Mouse (Mus musculus): ENCODE data around the gene Cwf19l1. TPM values are rescaled to one million over a fixed set of nuclear protein-coding genes. Genes with fewer than 3 reads are reported as not detected.

Gene Cwf19l1
- 9.3 and 11.8 TPM in 2 replicates for polyA plus RNA-seq (2012; rRNA removed)

DNA sequence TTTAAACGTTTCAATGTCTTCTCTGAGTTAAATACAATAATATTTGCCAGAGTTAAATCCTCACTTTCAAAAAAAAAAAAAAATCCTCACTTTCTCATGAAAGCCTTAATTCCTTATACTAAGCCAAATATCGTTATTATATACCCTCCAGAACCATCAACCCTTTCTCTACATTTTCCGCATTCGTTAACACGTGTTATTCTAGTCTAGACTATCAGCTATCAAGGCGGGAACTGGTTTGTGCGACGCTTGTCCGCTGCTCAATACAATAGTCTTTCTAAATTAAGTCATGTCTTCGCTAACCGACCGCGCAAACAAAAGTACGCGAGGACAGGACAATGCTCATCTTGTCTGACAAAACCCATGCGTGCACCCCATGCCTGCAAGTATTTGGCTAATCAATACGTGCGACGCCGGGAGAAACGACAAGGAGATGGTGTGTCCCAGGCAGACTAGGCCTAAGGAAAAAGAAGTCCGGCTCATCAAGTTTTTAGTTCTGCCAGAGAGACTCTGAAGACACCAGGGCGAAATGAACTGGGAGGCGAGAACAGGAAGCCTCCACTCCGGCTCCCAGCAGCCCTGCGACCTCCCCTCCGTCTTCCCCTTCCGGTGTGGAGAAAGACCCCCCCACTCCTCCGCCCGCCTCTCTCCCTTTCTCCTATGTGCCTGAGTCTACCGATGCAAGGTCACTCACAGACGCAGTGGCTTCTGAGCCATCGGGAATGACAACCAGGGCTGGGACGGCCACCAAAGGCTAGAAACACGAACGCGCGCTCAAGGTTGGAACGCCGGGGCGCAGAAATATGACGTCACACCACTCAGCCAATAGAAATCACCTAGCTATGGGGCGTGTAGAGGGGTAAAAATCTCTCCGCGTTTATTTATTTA, at the start of gene Cwf19l1:
TSS of gene Cwf19l1 (minus strand) at position 805 of the 888 bp plus-strand sequence.
- H3K27ac ChIP-seq (ENCODE audit: control insufficient read depth, insufficient read depth, low read length), result peak within 1 kb of the TSS; percentile 72
- under 1% methylated on average over 45 of the region's 45 CpGs for WGBS
- DNase-seq, result peak; percentile 76
- H3K27me3 ChIP-seq (ENCODE audit: control insufficient read depth, insufficient read depth, low read length), result no peaks in the 10 kb centered on the region
- H3K4me3 ChIP-seq (ENCODE audit: control insufficient read depth, insufficient read depth, low read length), result peak within 1 kb of the TSS; percentile 98
- TF ChIP-seq CTCF (IDR thresholded peaks at IDR 0.05; ENCODE audit: borderline replicate concordance, control insufficient read depth, extremely low read depth, insufficient read depth, low read length, poor library complexity) (no peak), POLR2A (IDR thresholded peaks at IDR 0.05; ENCODE audit: control insufficient read depth, extremely low read depth, insufficient read depth, low read length, poor library complexity) (0 out of 2 replicates have a peak, but pooled peaks have one; percentile 17)
- H3K36me3 ChIP-seq (ENCODE audit: control insufficient read depth, insufficient read depth, low read length), result peaks cover 21% of the 10 kb centered on the region
- H3K4me1 ChIP-seq (replicated peaks; ENCODE audit: control insufficient read depth, insufficient read depth, low read length), result no peaks in the 10 kb centered on the region

DNA sequence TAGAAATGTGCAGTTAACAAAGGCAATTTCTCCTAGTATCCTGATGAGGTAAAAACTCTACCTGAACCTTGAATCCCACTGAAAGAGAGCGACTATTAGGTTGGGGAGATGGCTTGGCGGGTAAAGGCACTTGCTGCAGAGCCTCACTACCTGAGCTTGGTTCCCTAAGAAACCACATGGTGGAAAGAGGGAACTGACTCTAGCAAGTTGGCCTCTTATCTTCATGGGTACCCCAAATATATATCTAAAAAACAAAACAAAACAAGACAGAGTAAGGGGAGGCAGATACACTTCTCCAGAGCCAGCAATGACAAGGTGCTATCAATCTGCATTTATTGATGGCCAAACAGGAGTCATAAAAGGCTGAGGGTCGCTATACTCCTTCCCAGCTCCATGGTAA, 48.3 kb upstream of the Cwf19l1 start:
- TF ChIP-seq POLR2A (IDR thresholded peaks at IDR 0.05; ENCODE audit: control insufficient read depth, extremely low read depth, insufficient read depth, low read length, poor library complexity), result no peak
- TF ChIP-seq CTCF (IDR thresholded peaks at IDR 0.05; ENCODE audit: borderline replicate concordance, control insufficient read depth, extremely low read depth, insufficient read depth, low read length, poor library complexity), result no peak
- DNase-seq, result no peak
- Histone ChIP-seq H3K27ac (ENCODE audit: control insufficient read depth, insufficient read depth, low read length) (no peak overlapping the region), H3K4me1 (replicated peaks; ENCODE audit: control insufficient read depth, insufficient read depth, low read length) (no peaks in the 10 kb centered on the region), H3K4me3 (ENCODE audit: control insufficient read depth, insufficient read depth, low read length) (no peak overlapping the region), H3K27me3 (ENCODE audit: control insufficient read depth, insufficient read depth, low read length) (no peaks in the 10 kb centered on the region), H3K36me3 (ENCODE audit: control insufficient read depth, insufficient read depth, low read length) (no peaks in the 10 kb centered on the region)
- WGBS, result 78% methylated on average over 3 of the region's 3 CpGs

DNA sequence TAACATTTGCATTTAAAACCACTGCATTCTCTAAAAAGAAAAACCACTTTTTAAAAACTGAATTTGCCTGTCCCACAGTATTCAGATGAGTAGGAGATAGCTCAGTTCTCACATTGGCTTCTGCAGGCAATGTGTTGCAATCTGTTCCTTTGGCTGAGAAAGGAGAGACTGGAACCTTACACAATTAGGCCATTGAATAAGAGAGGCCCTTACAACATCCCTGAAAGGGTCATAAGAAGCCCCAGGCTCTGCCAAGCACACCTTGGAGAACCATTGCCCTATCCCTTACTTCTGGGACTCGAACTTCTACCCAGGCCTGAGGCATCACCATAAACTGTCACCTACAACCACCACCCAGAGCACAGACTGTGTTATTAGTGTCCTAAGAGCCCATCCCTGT, 44.8 kb upstream of the Cwf19l1 start:
- 84% methylated on average over 1 of the region's 1 CpGs for WGBS
- H3K27me3 ChIP-seq (ENCODE audit: control insufficient read depth, insufficient read depth, low read length), result no peaks in the 10 kb centered on the region
- no peaks in the 10 kb centered on the region for H3K36me3 ChIP-seq (ENCODE audit: control insufficient read depth, insufficient read depth, low read length)
- no peak overlapping the region for H3K4me3 ChIP-seq (ENCODE audit: control insufficient read depth, insufficient read depth, low read length)
- no peaks in the 10 kb centered on the region for H3K4me1 ChIP-seq (replicated peaks; ENCODE audit: control insufficient read depth, insufficient read depth, low read length)
- no peak for TF ChIP-seq POLR2A (IDR thresholded peaks at IDR 0.05; ENCODE audit: control insufficient read depth, extremely low read depth, insufficient read depth, low read length, poor library complexity)
- TF ChIP-seq CTCF (IDR thresholded peaks at IDR 0.05; ENCODE audit: borderline replicate concordance, control insufficient read depth, extremely low read depth, insufficient read depth, low read length, poor library complexity), result no peak
- H3K27ac ChIP-seq (ENCODE audit: control insufficient read depth, insufficient read depth, low read length), result no peak overlapping the region
- no peak for DNase-seq

DNA sequence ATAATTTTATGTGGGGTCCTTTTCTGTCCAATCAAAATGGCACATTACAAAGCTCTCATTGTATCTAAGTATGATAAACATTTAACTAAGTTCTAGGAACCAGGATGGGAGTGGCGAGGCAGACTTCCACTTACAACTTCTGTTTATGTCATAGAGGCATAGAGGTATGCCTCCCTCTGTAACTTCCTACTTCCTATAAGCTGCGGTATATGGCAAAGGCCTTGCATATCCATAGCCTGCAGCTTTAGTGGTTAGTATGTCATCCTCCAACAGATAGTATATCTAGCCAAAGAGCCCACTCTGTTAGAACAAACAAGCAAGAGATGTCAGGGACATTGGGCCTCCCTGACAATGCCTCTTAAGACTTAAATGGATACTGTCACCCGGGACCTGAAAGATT, 41.1 kb upstream of the Cwf19l1 start:
- TF ChIP-seq CTCF (IDR thresholded peaks at IDR 0.05; ENCODE audit: borderline replicate concordance, control insufficient read depth, extremely low read depth, insufficient read depth, low read length, poor library complexity) (no peak), POLR2A (IDR thresholded peaks at IDR 0.05; ENCODE audit: control insufficient read depth, extremely low read depth, insufficient read depth, low read length, poor library complexity) (no peak)
- H3K4me3 ChIP-seq (ENCODE audit: control insufficient read depth, insufficient read depth, low read length), result no peak overlapping the region
- H3K4me1 ChIP-seq (replicated peaks; ENCODE audit: control insufficient read depth, insufficient read depth, low read length), result no peaks in the 10 kb centered on the region
- no peak overlapping the region for H3K27ac ChIP-seq (ENCODE audit: control insufficient read depth, insufficient read depth, low read length)
- no peaks in the 10 kb centered on the region for H3K27me3 ChIP-seq (ENCODE audit: control insufficient read depth, insufficient read depth, low read length)
- no peak for DNase-seq
- WGBS, result 92% methylated on average over 3 of the region's 3 CpGs
- H3K36me3 ChIP-seq (ENCODE audit: control insufficient read depth, insufficient read depth, low read length), result no peaks in the 10 kb centered on the region

DNA sequence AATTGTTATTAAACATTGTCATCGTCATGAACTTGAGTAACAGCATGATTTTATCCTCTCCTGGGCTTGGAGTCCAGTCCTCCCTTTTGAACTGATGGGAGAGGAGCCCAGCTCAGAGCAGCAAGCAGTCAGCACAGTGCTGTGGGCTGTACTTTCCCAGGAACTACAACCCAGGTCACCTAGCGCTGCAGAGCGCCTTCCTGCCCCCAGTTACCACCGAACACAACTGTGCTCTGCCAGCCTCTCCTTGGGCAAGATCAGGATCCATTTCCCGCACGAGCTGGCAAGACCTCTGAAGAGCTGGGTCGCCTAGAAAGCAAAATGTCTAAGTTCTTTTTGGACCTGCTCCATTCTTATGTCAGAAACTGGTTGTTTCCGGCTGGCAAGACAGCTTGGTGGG, 39.2 kb upstream of the Cwf19l1 start:
- H3K27me3 ChIP-seq (ENCODE audit: control insufficient read depth, insufficient read depth, low read length), result no peaks in the 10 kb centered on the region
- no peak overlapping the region for H3K4me3 ChIP-seq (ENCODE audit: control insufficient read depth, insufficient read depth, low read length)
- 66% methylated on average over 8 of the region's 8 CpGs for WGBS
- TF ChIP-seq POLR2A (IDR thresholded peaks at IDR 0.05; ENCODE audit: control insufficient read depth, extremely low read depth, insufficient read depth, low read length, poor library complexity) (no peak), CTCF (IDR thresholded peaks at IDR 0.05; ENCODE audit: borderline replicate concordance, control insufficient read depth, extremely low read depth, insufficient read depth, low read length, poor library complexity) (no peak)
- H3K27ac ChIP-seq (ENCODE audit: control insufficient read depth, insufficient read depth, low read length), result no peak overlapping the region
- H3K4me1 ChIP-seq (replicated peaks; ENCODE audit: control insufficient read depth, insufficient read depth, low read length), result no peaks in the 10 kb centered on the region
- H3K36me3 ChIP-seq (ENCODE audit: control insufficient read depth, insufficient read depth, low read length), result no peaks in the 10 kb centered on the region
- DNase-seq, result no peak

DNA sequence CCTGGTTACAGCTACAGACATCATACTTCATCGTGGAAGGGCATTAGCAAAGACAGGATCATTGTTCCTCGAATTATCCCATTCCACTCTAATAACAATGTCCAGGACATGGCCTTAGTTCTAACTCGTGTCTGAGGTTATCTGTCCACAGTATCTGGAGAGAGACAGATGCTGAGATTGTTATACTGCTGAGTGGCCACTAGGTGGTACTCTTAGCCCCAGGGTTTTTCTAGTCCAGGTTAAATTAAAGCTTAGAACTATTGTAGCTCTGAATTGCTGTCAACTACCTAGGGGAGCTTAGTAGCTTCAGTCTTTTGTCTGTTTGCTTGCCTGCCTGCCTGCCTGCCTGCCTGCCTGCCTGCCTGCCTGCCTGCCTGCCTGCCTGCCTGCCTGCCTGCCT, 25.8 kb upstream of the Cwf19l1 start:
- no peaks in the 10 kb centered on the region for H3K36me3 ChIP-seq (ENCODE audit: control insufficient read depth, insufficient read depth, low read length)
- WGBS, result 4% methylated on average over 3 of the region's 3 CpGs
- H3K4me3 ChIP-seq (ENCODE audit: control insufficient read depth, insufficient read depth, low read length), result no peak overlapping the region
- no peak for TF ChIP-seq POLR2A (IDR thresholded peaks at IDR 0.05; ENCODE audit: control insufficient read depth, extremely low read depth, insufficient read depth, low read length, poor library complexity)
- 0 out of 2 replicates have a peak, but pooled peaks have one; percentile 22 for TF ChIP-seq CTCF (IDR thresholded peaks at IDR 0.05; ENCODE audit: borderline replicate concordance, control insufficient read depth, extremely low read depth, insufficient read depth, low read length, poor library complexity)
- H3K4me1 ChIP-seq (replicated peaks; ENCODE audit: control insufficient read depth, insufficient read depth, low read length), result no peaks in the 10 kb centered on the region
- H3K27ac ChIP-seq (ENCODE audit: control insufficient read depth, insufficient read depth, low read length), result no peak overlapping the region
- H3K27me3 ChIP-seq (ENCODE audit: control insufficient read depth, insufficient read depth, low read length), result no peaks in the 10 kb centered on the region
- peak; percentile 9 for DNase-seq
